Mouse (Mus musculus) heart, postnatal 0 days (tissue): ENCODE measurements around the gene Dock1. TPM values are rescaled to one million over a fixed set of nuclear protein-coding genes. Genes with fewer than 3 reads are reported as not detected.

Experiments
- ATAC-seq: fragments of 200-750 bp; cut with Nextera tagmentation; 2 replicates; pipeline ENCODE4 v1.8.0; 2017; ENCODE audit warnings: low read depth, moderate number of reproducible peaks, moderate library complexity; ENCODE audit not compliant: insufficient read depth
- DNase-seq: peaks from one replicate; pipeline ENCODE4 v3.0.0-alpha.2; 2016; ENCODE audit warnings: low spot score
- H3K27ac ChIP-seq: fragments of 300-500 bp; sonication (generic); 2 replicates; pipeline ENCODE4 v1.5.1; 2014; ENCODE audit warnings: low read depth, mild to moderate bottlenecking
- H3K27me3 ChIP-seq: fragments of 300-500 bp; sonication (generic); 2 replicates; pipeline ENCODE4 v1.6.1; 2014; ENCODE audit warnings: low read length, mixed read lengths; ENCODE audit not compliant: control insufficient read depth, insufficient read depth
- H3K36me3 ChIP-seq: fragments of 300-500 bp; sonication (generic); replicated peaks from 2 replicates; pipeline ENCODE4 v1.6.1; 2014; ENCODE audit warnings: low read length, mixed read lengths; ENCODE audit not compliant: control insufficient read depth, insufficient read depth
- H3K4me1 ChIP-seq: fragments of 300-500 bp; sonication (generic); 2 replicates; pipeline ENCODE4 v1.6.1; 2014; ENCODE audit warnings: antibody characterized with exemption; ENCODE audit not compliant: control insufficient read depth, insufficient read depth
- H3K4me2 ChIP-seq: fragments of 300-500 bp; sonication (generic); 2 replicates; pipeline ENCODE4 v1.6.1; 2014; ENCODE audit warnings: low read depth, mild to moderate bottlenecking, low read length, moderate library complexity
- H3K4me3 ChIP-seq: fragments of 300-500 bp; sonication (generic); 2 replicates; pipeline ENCODE4 v1.5.1; 2014; ENCODE audit warnings: low read depth, low read length
- H3K9ac ChIP-seq: fragments of 300-500 bp; sonication (generic); replicated peaks from 2 replicates; pipeline ENCODE4 v1.6.1; 2014; ENCODE audit warnings: low read depth, low read length, mixed read lengths
- H3K9me3 ChIP-seq: fragments of 300-500 bp; sonication (generic); replicated peaks from 2 replicates; pipeline ENCODE4 v1.6.1; 2016; ENCODE audit warnings: low read length; ENCODE audit not compliant: control insufficient read depth
- CTCF ChIP-seq: IDR thresholded peaks from 2 replicates; pipeline ENCODE4 v1.5.1; 2016; ENCODE audit warnings: antibody characterized with exemption, control low read depth, low read depth
- EP300 ChIP-seq: IDR thresholded peaks from 2 replicates; pipeline ENCODE4 v1.6.1; 2016; ENCODE audit warnings: antibody characterized with exemption, low read depth
- WGBS: fragments of 180-500 bp; shearing (Covaris S2); extraction: QIAGEN DNeasy Blood & Tissue Kit; methylation state at CpG from one replicate; pipeline ENCODE4 v1.1.7; 2014; 5-methylcytosine and 5-hydroxymethylcytosine counted together
- polyA plus RNA-seq: library from polyadenylated mRNA; unstranded; fragments of >200 nt; fragmentation: Nextera tagmentation; extraction: Ambion mirVana; gene quantifications from 2 replicates; pipeline ENCODE4 v1.2.1, GENCODE M21; 2015
- total RNA-seq: library from RNA; depleted of rRNA; stranded (reverse); fragments of >200 nt; gene quantifications from 2 replicates; pipeline ENCODE4 v1.2.3, GENCODE M21; 2014; ENCODE audit warnings: low replicate concordance

Dock1 gene
- total and polyA plus RNA-seq, 2 experiments from 2014 or later, result 9.7 to 15.2 TPM

DNA sequence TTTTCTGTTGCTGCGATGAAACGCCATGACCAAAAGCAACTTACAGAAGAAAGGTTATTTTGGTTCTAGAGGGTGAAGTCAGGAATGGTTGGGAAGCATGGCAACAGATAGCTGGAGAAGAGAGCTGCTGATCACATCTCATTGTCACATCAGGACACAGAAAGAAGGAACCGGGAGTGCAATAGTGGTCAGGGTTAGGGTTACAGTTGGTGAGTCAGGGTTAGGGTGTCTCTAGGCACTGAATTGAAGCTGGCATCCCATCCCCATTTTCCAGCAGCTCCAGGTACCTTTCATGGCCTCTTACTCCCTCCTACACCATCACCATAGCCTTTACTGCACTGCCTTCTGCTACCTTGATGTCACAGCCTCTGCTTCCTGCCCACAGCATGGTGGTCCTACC, 523.7 kb downstream of the Dock1 start:
- DNase-seq (no peak), ATAC-seq (no peak)
- H3K27ac ChIP-seq, result no peak overlapping the region
- WGBS, result 83% methylated on average over 3 of the region's 3 CpGs
- no peak overlapping the region for H3K4me2 ChIP-seq
- 0 out of 2 replicates have a peak, but pooled peaks cover 1% of the 10 kb centered on the region for H3K9me3 ChIP-seq
- no peaks in the 10 kb centered on the region for H3K4me1 ChIP-seq
- no peak overlapping the region for H3K9ac ChIP-seq
- H3K27me3 ChIP-seq, result no peaks in the 10 kb centered on the region
- H3K4me3 ChIP-seq, result no peak overlapping the region
- TF ChIP-seq EP300 (no peak), CTCF (no peak)
- no peaks in the 10 kb centered on the region for H3K36me3 ChIP-seq

DNA sequence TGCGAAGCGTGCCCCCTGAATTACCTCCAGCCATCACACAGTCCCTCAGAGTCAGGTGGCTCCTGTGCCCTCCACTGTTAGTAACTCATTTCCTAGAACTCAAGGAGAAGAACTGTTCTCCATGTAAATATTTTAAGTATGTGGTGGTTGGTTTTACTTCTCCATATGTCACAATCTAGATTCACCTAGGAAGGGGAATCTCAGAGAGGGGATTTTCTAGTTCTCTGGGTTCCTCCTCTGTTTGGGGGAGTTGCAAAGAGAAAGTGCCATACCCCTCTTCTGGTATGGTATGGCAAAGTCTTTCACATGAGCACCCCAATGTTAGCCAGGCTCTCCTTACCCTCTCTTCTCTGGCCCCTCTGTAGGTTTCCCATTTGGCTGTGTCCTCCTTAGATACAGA, 525.2 kb downstream of the Dock1 start:
- DNase-seq (no peak), ATAC-seq (no peak)
- WGBS, result 97% methylated on average over 2 of the region's 2 CpGs
- no peak overlapping the region for H3K9ac ChIP-seq
- no peak overlapping the region for H3K4me2 ChIP-seq
- H3K36me3 ChIP-seq, result no peaks in the 10 kb centered on the region
- H3K27ac ChIP-seq, result no peak overlapping the region
- H3K9me3 ChIP-seq, result 0 out of 2 replicates have a peak, but pooled peaks cover 5% of the 10 kb centered on the region
- H3K4me3 ChIP-seq, result no peak overlapping the region
- H3K4me1 ChIP-seq, result no peaks in the 10 kb centered on the region
- TF ChIP-seq CTCF (no peak), EP300 (no peak)
- H3K27me3 ChIP-seq, result no peaks in the 10 kb centered on the region

DNA sequence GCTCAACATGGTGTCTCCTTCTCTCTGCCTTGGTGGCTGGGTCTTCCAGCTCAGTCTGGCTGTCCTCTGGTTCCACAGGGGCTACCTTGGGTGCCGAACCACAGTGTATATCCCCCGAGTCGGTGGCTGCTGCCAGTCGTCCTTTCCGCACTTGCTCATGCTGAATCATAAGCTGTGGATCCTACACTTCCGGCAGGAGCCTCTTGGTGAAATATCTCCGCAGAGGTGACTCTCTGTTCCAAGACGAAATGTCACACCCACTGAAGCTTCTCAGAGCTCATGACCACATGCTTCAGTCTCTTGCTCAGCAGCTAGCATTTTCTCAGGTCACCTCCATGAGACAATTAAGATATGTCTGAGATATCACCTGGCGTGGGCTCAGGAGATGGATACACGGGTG, 526.4 kb downstream of the Dock1 start:
- H3K9ac ChIP-seq, result no peak overlapping the region
- no peak overlapping the region for H3K4me3 ChIP-seq
- 80% methylated on average over 10 of the region's 10 CpGs for WGBS
- H3K27ac ChIP-seq, result no peak overlapping the region
- ATAC-seq, result no peak
- H3K4me2 ChIP-seq, result no peak overlapping the region
- DNase-seq, result no peak
- H3K36me3 ChIP-seq, result no peaks in the 10 kb centered on the region
- no peaks in the 10 kb centered on the region for H3K27me3 ChIP-seq
- TF ChIP-seq EP300 (no peak), CTCF (no peak)
- H3K4me1 ChIP-seq, result no peaks in the 10 kb centered on the region
- 0 out of 2 replicates have a peak, but pooled peaks cover 5% of the 10 kb centered on the region for H3K9me3 ChIP-seq

DNA sequence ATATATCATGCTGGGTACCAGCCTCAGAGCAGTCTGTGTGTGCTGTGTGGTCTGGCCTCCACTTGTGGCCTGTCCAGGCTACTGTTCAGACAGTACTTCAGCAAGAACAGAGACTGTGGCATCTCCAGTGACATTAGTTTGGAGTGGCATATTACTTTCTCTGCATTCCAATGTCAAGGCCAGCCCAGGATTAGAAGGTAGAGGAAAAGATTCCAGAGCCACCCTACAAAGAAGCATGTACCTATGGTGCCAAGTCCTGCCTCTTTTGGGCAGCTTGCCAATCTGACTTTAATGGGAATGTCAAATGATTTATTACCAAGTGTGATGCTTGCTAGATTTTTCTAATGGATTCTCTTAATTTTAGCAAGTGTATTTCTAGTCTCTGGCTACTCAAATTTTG, 533.5 kb downstream of the Dock1 start:
- Histone ChIP-seq H3K9ac (no peak overlapping the region), H3K27me3 (no peaks in the 10 kb centered on the region), H3K9me3 (0 out of 2 replicates have a peak, but pooled peaks cover 5% of the 10 kb centered on the region), H3K4me3 (no peak overlapping the region), H3K36me3 (no peaks in the 10 kb centered on the region), H3K4me2 (no peak overlapping the region), H3K4me1 (no peaks in the 10 kb centered on the region; the same call in 1 of the 2 replicates), H3K27ac (no peak overlapping the region)
- ATAC-seq, result peak; percentile 51
- TF ChIP-seq CTCF (no peak), EP300 (no peak)
- no peak for DNase-seq

DNA sequence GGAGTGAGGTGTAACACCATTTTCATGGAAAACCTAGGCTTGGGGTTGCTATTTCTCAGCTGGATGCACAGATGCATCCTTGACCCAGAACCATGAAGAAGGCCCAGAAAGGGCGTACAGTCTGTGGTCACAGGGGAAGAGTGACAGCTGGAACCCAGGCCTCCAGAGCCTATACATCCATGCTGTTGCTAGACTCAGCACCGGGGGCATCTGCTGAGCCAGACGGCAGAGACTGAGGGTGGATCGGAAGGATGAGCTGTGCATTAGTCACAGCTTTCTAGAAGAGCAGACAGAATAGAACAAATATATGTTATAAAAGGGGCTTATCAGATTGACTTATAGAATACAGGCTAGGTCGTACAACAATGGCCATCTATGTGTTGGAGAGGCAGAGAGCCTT, 534.7 kb downstream of the Dock1 start:
- H3K4me2 ChIP-seq, result no peak overlapping the region
- ATAC-seq, result no peak
- no peak for TF ChIP-seq EP300
- TF ChIP-seq CTCF, result no peak

DNA sequence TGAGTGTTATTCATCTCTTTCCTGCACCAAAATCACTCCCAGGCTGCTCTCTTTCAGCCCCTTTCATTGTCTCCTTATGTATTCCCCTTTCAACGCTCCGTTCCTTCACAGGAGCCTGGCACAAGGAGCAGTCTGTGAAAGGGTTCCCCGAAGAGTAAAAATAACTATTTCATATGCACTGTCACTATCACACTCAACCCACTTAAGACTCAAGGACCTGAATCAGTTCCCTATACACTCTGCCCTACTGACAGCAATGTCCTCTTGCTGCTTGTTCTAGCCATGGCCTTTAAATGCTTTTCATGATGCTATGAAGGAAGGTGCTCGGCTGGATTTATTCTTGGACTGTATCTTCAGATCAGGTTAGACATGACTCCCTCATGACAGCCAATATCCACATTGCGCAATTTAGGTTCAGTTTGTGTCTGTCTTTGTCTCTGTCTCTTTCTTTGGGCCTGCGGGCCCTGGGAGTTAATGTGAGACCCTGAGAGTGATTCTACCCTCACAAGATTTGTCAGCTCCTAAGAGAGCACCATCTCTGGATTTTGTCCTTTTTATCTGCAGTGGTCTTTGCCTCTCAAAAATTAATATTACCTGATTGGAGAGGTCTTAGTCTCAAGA, 538.6 kb downstream of the Dock1 start:
- peak; percentile 77 for DNase-seq
- H3K27me3 ChIP-seq, result no peaks in the 10 kb centered on the region
- peaks cover 7% of the 10 kb centered on the region for H3K4me1 ChIP-seq
- TF ChIP-seq EP300 (no peak), CTCF (no peak)
- no peaks in the 10 kb centered on the region for H3K9me3 ChIP-seq
- no peak overlapping the region for H3K27ac ChIP-seq
- no peak overlapping the region for H3K4me3 ChIP-seq
- ATAC-seq, result peak; percentile 81
- H3K4me2 ChIP-seq, result no peak overlapping the region
- WGBS, result 46% methylated on average over 6 of the region's 6 CpGs
- no peaks in the 10 kb centered on the region for H3K36me3 ChIP-seq
- no peak overlapping the region for H3K9ac ChIP-seq

More for the DNA sequence above, 534.7 kb downstream of the Dock1 start:
- Histone ChIP-seq H3K27ac (no peak overlapping the region), H3K36me3 (no peaks in the 10 kb centered on the region), H3K4me3 (no peak overlapping the region), H3K27me3 (no peaks in the 10 kb centered on the region), H3K9me3 (no peaks in the 10 kb centered on the region), H3K4me1 (no peaks in the 10 kb centered on the region; the same call in 1 of the 2 replicates), H3K9ac (no peak overlapping the region)
- WGBS, result 89% methylated on average over 5 of the region's 5 CpGs
- DNase-seq, result no peak
